Mouse (Mus musculus): ENCODE measurements around the gene Calhm3. TPM values are rescaled to one million over a fixed set of nuclear protein-coding genes. Genes with fewer than 3 reads are reported as not detected.

Gene Calhm3
- polyA plus RNA-seq (2015; fragmentation: Nextera tagmentation; extraction: Ambion mirVana): 0.30 TPM in 1 of 2 replicates, not detected in the other

GRCm38 (mm10) chr19:47157664-47158063 is at the start of gene Calhm3:
Gene Calhm3 (minus strand): TSS chr19:47157764.

GRCm38 (mm10) chr19:47178431-47179271 is 21.1 kb upstream of the Calhm3 start, which contains the start of gene Neurl1a:
Gene Neurl1a (plus strand): TSS chr19:47178820.

GRCm38 (mm10) chr19:47144154-47144553 is 13.4 kb downstream of the Calhm3 start, which contains the start of gene Calhm1:
Gene Calhm1 (minus strand): TSS chr19:47144254.

GRCm38 (mm10) chr19:47137771-47138421 is 19.7 kb downstream of the Calhm3 start, which contains the start of gene Calhm2:
Gene Calhm2 (minus strand): TSS chr19:47138294.

Other genes starting within 250 kb of the Calhm3 start
- gene Ina, start 143.1 kb downstream of the Calhm3 start, polyA plus RNA-seq (2015; fragmentation: Nextera tagmentation; extraction: Ambion mirVana): 258 and 265 TPM in 2 replicates
- gene Nt5c2, start 142.6 kb downstream of the Calhm3 start, polyA plus RNA-seq (2015; fragmentation: Nextera tagmentation; extraction: Ambion mirVana): 57.9 and 65.4 TPM in 2 replicates
- 22.3 and 24.7 TPM in 2 replicates for gene Pcgf6, start 106.9 kb downstream of the Calhm3 start, polyA plus RNA-seq (2015; fragmentation: Nextera tagmentation; extraction: Ambion mirVana)
- 3.8 and 4.7 TPM in 2 replicates for gene Taf5, start 90.0 kb downstream of the Calhm3 start, polyA plus RNA-seq (2015; fragmentation: Nextera tagmentation; extraction: Ambion mirVana)
- gene Usmg5, start 67.1 kb downstream of the Calhm3 start, polyA plus RNA-seq (2015; fragmentation: Nextera tagmentation; extraction: Ambion mirVana): 1,983 and 2,420 TPM in 2 replicates
- 4.5 and 5.2 TPM in 2 replicates for gene Pdcd11, start 67.0 kb downstream of the Calhm3 start, polyA plus RNA-seq (2015; fragmentation: Nextera tagmentation; extraction: Ambion mirVana)
- 1.9 TPM in 2 replicates for gene Calhm2, start 19.5 kb downstream of the Calhm3 start, polyA plus RNA-seq (2015; fragmentation: Nextera tagmentation; extraction: Ambion mirVana)
- not detected in 2 replicates for gene Calhm1, start 13.5 kb downstream of the Calhm3 start, polyA plus RNA-seq (2015; fragmentation: Nextera tagmentation; extraction: Ambion mirVana)
- gene Neurl1a, start 21.1 kb upstream of the Calhm3 start, polyA plus RNA-seq (2015; fragmentation: Nextera tagmentation; extraction: Ambion mirVana): 20.9 and 21.9 TPM in 2 replicates